Mouse (Mus musculus): ENCODE data around the gene Atxn2.

DNA sequence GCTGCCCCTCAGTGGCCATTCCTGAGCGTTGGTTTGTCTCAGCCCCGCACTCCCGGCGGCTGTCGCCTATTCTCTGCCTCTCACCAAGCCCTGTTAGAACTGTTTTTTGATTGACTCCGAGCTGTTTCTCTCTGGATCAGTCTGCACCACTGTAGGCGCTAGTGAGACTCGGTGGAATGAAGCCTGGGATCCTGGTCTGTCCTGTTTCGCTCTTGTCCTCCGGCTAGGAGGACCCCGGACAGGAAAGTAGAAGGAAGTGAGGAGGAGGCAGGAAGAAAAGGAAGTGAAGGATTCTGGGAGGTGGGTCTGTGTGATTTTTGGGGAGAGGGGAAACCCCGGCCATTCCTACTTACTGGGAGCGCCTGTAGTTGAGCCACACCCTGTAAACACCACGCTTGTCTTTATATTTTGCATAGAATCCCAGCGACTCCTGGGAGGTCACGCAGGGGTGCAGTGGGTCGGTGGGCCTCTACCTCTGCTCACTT lies 136.9 kb downstream of the Atxn2 start:
- TF ChIP-seq FLI1 (IDR thresholded peaks at IDR 0.05; ENCODE audit: low read length), result no peak
- no peak for TF ChIP-seq GATA1 (IDR thresholded peaks at IDR 0.05; ENCODE audit: borderline replicate concordance, low read length)
